Mouse (Mus musculus) kidney, postnatal 14 days (tissue): ENCODE results near the gene Lrrc47.

Experiments
- DNase-seq: peaks from one replicate; pipeline ENCODE4 v3.0.0; 2022; ENCODE audit warnings: mixed read lengths

The Lrrc47 gene

GRCm38 (mm10) chr4:154023754-154024601 lies 12.4 kb downstream of the Lrrc47 start:
- peak; percentile 72 for DNase-seq

- DNase-seq = peak; percentile 52
Measured at GRCm38 (mm10) chr4:154024729-154025521, 13.4 kb downstream of the Lrrc47 start.

GRCm38 (mm10) chr4:154025641-154026440 lies 14.3 kb downstream of the Lrrc47 start, which contains the start of gene Smim1:
Gene Smim1 (minus strand): TSS chr4:154026230.
- DNase-seq = peak; percentile 95

GRCm38 (mm10) chr4:154026441-154026761 lies 14.9 kb downstream of the Lrrc47 start:
- no peak for DNase-seq

GRCm38 (mm10) chr4:154028066-154028465 lies 16.5 kb downstream of the Lrrc47 start:
- DNase-seq = no peak

GRCm38 (mm10) chr4:154028646-154029045 lies 17.1 kb downstream of the Lrrc47 start:
- no peak for DNase-seq

- no peak for DNase-seq
Measured at GRCm38 (mm10) chr4:154037123-154037522, 25.6 kb downstream of the Lrrc47 start.

GRCm38 (mm10) chr4:154042577-154042976 lies 31.0 kb downstream of the Lrrc47 start, which contains the start of gene Ccdc27:
Gene Ccdc27 (minus strand): TSS chr4:154042677.
- no peak for DNase-seq

GRCm38 (mm10) chr4:154045837-154046236 lies 34.3 kb downstream of the Lrrc47 start:
- DNase-seq = no peak

GRCm38 (mm10) chr4:154051401-154051800 lies 39.9 kb downstream of the Lrrc47 start:
- DNase-seq = no peak

GRCm38 (mm10) chr4:154053065-154053464 lies 41.5 kb downstream of the Lrrc47 start:
- DNase-seq = no peak

GRCm38 (mm10) chr4:154055482-154055881 lies 44.0 kb downstream of the Lrrc47 start:
- DNase-seq = no peak

- DNase-seq = no peak
Measured at GRCm38 (mm10) chr4:154056046-154056445, 44.5 kb downstream of the Lrrc47 start.

- DNase-seq = no peak
Measured at GRCm38 (mm10) chr4:154056661-154057060, 45.1 kb downstream of the Lrrc47 start.

- no peak for DNase-seq
Measured at GRCm38 (mm10) chr4:154057696-154058095, 46.2 kb downstream of the Lrrc47 start.

- peak; percentile 47 for DNase-seq
Measured at GRCm38 (mm10) chr4:154064827-154065773, 53.6 kb downstream of the Lrrc47 start.

GRCm38 (mm10) chr4:154070896-154071295 lies 59.4 kb downstream of the Lrrc47 start:
- peak; percentile 53 for DNase-seq
